Mouse (Mus musculus): ENCODE data around the gene Tcf21.

Tcf21 gene

GRCm38 (mm10) chr10:22819871-22820590, at the start of gene Tcf21:
TSS of gene Tcf21 (minus strand) at chr10:22820174.
- no peak for DNase-seq

- DNase-seq: no peak
Measured at GRCm38 (mm10) chr10:22868386-22868918, 48.5 kb upstream of the Tcf21 start.

DNA sequence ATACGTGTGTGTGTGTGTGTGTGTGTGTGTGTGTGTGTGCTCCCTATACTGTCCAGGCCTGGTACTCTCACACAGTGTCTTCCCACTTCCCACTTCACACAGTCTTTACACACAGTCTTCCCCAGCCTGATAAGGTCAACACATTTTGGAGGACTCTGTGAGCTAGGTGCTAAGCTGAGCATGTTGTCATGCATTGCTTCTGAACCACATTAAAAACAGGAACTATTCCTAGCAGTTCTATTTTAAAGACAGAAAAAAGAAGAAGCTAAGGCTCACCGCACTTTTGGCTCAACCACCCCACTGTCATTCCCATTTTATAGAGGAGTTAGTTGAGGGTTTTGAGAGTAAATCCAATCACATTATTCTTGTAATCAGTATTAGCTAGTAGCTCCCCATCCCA, 47.2 kb upstream of the Tcf21 start:
- no peak for DNase-seq

GRCm38 (mm10) chr10:22858111-22858510, 38.1 kb upstream of the Tcf21 start:
- no peak for DNase-seq

DNA sequence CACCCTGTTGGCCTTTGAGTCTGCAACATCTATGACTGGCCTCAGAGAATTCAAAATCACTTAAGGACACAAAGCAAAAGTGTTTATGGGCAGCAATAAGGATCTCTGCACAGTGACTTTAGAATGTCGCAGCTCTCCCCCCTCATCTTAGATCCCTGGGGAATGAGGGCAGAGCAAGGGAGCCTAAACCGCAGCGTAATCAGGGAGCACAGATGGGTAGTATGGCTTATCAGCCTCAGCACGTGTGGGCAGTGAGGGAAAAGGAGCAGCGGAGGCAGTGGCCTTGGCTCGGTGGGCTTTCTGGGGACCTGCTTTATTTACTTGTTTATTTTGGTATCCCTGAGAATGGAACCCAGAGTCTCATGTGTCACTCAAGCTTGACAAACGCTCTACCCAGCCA, 34.4 kb upstream of the Tcf21 start:
- DNase-seq: no peak

GRCm38 (mm10) chr10:22845351-22845750, 25.4 kb upstream of the Tcf21 start:
- no peak for DNase-seq

DNA sequence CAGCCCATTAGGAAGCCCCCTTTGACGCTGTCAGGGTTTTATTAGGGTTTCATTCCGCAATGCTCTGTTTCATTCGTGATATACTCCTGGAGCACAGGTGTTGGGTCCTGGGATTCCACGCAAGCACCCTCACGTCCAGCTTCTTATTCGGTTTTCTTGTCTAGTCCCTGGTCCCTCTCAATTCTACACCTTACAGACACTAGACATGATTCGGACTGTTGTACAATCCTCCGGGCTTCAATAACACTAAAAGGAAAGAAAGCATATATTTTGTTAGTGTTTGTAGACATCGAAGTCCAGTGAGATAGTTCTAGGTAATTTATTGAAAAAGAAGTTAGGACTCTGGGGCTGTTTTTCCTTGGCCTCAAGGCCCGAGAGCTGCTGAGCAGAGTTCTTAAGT, 24.8 kb upstream of the Tcf21 start:
- DNase-seq: no peak

DNA sequence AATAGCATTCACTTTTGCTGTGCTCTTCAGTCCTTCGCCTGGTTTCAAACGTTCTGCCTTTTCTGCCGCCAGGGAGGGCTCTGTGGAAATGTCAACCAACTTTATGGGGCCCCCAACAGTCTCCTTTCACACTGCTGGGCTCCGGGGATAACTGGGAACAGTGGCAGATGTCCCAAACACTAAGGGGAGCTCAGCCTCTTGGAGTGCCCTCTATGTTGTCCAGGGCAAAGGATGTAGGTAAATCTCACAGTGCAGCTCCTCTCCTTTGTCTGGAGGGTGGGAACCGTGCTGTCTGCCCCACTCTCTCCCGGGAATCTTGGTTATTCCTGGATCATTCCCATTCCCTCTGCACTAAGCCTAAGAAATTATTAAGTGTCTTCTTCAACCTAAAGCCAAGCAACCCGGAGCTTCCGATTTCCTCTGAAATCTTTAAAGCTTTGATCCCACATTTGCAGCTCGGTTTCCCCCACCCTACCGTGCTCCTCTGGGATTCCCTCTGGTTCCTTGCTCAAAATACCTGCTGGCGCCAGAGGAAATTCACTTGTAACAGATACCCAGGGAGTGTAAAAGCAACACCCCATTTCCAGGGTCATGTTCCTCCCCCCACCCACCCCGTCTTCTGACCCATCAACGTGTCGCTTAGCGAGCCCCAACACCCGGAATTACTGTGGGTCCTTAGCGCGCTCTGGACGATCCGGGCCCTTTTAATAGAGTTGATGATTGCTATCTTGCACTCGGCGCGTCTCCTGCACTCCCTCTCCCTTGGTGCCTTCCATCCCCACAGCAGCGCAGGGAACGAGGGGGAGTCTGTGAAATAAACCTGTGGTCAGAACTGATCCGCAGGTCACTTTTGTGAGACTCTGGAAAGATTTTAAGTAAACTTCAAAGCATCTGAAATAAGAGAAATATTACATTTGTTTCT, 23.7 kb upstream of the Tcf21 start:
- no peak for DNase-seq

- DNase-seq: no peak
Measured at GRCm38 (mm10) chr10:22842781-22843439, 22.9 kb upstream of the Tcf21 start.

DNA sequence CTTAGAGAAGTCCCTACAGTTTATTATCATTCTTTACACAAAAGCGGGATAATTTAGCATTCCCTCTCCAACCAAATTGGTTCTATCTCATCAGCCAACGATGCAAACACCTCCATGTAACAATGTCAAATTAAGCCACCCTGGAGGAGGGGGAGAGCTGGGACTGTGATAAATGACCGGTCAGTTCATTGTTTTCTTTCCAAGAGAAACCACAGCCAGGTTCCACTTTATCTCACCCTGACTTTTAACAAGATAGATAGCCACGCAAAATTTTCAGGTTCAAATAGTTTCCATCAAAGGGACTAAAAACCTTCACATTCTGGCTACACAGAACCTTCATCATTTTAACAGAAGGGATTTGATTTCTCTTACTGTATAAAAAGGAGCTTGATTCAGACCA, 22.1 kb upstream of the Tcf21 start:
- DNase-seq: no peak

- DNase-seq: no peak
Measured at GRCm38 (mm10) chr10:22826244-22826643, 6.3 kb upstream of the Tcf21 start.

GRCm38 (mm10) chr10:22822896-22823295, 2.9 kb upstream of the Tcf21 start:
- no peak for DNase-seq

- no peak for DNase-seq
Measured at GRCm38 (mm10) chr10:22822486-22822885, 2.5 kb upstream of the Tcf21 start.

DNA sequence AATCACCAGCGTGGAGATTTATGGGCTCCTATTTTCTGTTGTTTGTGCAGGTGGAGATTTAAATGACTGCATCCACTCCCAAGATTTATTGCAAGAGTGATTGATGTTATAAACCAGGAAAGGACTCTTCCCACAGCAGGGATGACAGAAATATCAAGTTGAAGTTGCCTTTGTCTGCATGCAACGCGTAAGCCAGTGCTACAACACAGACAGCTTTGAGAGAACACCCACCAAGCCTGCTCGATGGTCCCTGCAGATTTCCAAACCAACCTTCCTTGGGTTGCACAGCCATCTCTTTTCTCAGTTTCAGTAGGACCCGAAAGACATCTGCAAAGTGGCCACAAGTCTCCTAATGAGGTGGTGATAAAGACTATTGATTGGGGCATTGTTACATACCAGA, 1.7 kb upstream of the Tcf21 start:
- DNase-seq: no peak

DNA sequence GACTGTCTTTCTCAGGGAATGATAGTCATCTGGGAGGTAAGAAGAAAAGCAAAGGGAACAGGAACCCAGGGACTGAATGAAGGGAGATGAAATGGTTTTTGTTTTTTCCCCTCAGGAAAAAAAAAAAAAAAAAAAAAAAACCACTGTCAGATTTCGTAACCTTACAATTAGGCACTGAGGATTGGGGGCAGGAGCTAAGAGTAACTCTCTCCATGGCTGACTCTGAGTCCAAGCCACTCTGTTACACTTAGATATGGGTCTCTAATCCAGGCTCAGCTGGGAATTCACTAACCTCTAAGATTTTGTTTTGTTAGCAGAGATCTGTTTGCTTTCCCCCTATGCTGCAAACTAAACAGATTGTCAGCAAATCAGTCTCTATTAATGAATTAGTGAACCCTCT, 1.3 kb upstream of the Tcf21 start:
- no peak for DNase-seq

GRCm38 (mm10) chr10:22820841-22821240, 867 bp upstream of the Tcf21 start:
- DNase-seq: no peak

- DNase-seq: peak; percentile 15 to 30
Measured at GRCm38 (mm10) chr10:22819239-22819870, 619 bp downstream of the Tcf21 start.

- peak in 1 of 2 experiments; percentile 24 for DNase-seq
Measured at GRCm38 (mm10) chr10:22818600-22819238, 1.3 kb downstream of the Tcf21 start.

DNA sequence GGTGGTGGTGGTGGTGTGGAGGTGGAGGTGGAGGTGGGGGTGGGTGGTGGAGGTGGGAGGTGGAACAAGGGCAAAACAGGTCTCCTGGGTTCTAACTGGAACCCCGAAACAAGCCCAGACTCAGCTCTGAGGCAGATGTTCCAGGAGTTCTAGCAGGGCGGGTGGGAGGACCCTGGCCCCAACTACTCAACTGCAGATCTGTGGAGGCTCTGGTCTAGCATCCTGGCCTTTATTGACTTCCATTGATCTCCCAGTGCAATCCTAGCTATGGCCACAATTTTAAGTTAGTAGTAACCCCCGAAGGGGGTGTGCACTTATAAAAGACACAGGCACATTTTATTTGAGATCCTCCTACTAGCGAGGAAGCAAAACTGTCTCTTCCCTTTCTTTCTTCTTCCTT, 2.0 kb downstream of the Tcf21 start:
- DNase-seq: no peak

- no peak for DNase-seq
Measured at GRCm38 (mm10) chr10:22817561-22817960, 2.4 kb downstream of the Tcf21 start.

- no peak for DNase-seq
Measured at GRCm38 (mm10) chr10:22816237-22816762, 3.7 kb downstream of the Tcf21 start.

Data from cerebellum, postnatal 14 days (tissue).